ENCODE assay signal across 21 mouse cellular contexts in genomic region chr4:105408896-105409295, GRCm38 (mm10).
"Had no signal": no experiment of that assay in that cellular context is flagged by ENCODE, and none has a peak within 500 bp of the region (broad histone marks: within the 10 kb centered on the region; RNA-seq: fewer than 3 reads in every experiment).

No protein-coding gene starts in this region.

- H3K27ac ChIP-seq: kidney, postnatal 0 days; layer of hippocampus, adult 2 months; left cerebral cortex, adult 2 months; limb, embryonic 12.5 days; limb, embryonic 15.5 days; liver, embryonic 14.5 days; macrophage; midbrain, embryonic 13.5 days; stomach, postnatal 0 days had no signal

- H3K27me3 ChIP-seq: limb, embryonic 12.5 days; limb, embryonic 15.5 days; midbrain, embryonic 13.5 days had no signal

- H3K4me3 ChIP-seq: layer of hippocampus, adult 2 months; left cerebral cortex, adult 2 months; limb, embryonic 12.5 days; limb, embryonic 15.5 days; midbrain, embryonic 13.5 days had no signal

- H3K9ac ChIP-seq: limb, embryonic 12.5 days; limb, embryonic 15.5 days; liver, embryonic 14.5 days; midbrain, embryonic 13.5 days had no signal

- DNase-seq: kidney, adult 11 months; kidney, adult 8-10 months; kidney, postnatal 25 days; layer of hippocampus, adult 9-11 months; layer of hippocampus, postnatal 36 days; left cerebral cortex, postnatal 4 days; lung, adult 18-20 months; lung, postnatal 14 days; thymus, adult 2 months; thymus, postnatal 14 days; thymus, postnatal 4 days had no signal

- H3K4me2 ChIP-seq: limb, embryonic 12.5 days; limb, embryonic 15.5 days; midbrain, embryonic 13.5 days had no signal

- H3K9me3 ChIP-seq: limb, embryonic 12.5 days; limb, embryonic 15.5 days; midbrain, embryonic 13.5 days had no signal

- H3K36me3 ChIP-seq: limb, embryonic 12.5 days; limb, embryonic 15.5 days; midbrain, embryonic 13.5 days had no signal

- H3K4me1 ChIP-seq: midbrain, embryonic 13.5 days had no signal

- ATAC-seq: midbrain, embryonic 13.5 days; midbrain, embryonic 16.5 days had no signal
